Mouse (Mus musculus) spleen, embryonic (tissue): ENCODE measurements at regions not wholly inside any gene's neighbourhood (a gene's known extent, or its start where the extent isn't known, plus 50 kb on each side); places are given as distances from the start of the nearest gene placed in this dataset.

ENCODE experiments used
- CTCF ChIA-PET: fragments of 350-600 bp; sonication (Branson Sonifier 250); formaldehyde crosslinking; loops from one replicate; lab custom pipeline; 2022; lab: Charles Lee

DNA sequence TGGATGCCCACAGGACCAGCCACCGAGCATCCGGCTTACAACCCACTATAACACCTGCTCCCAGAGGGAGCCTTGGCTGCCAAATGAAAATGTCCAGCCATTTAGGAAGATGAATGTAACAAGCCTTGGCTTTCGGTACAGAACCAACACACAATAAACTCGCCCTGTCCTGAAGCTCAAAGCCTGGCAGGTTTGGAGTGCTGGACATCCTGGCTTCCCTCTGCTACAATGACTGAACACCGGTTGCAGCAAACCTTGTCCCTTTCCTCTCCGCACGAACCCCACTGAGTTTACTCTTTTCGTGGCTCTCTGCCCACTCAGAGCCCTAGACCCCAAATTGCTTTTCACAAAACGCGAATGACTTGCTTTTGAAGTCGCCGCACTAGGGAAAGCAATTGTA, 441.9 kb downstream of the Glrx3 start:
- CTCF ChIA-PET, result no interaction called here

- CTCF ChIA-PET, result no interaction called here
Measured at GRCm38 (mm10) chr7:137882876-137883275, 445.5 kb downstream of the Glrx3 start.

DNA sequence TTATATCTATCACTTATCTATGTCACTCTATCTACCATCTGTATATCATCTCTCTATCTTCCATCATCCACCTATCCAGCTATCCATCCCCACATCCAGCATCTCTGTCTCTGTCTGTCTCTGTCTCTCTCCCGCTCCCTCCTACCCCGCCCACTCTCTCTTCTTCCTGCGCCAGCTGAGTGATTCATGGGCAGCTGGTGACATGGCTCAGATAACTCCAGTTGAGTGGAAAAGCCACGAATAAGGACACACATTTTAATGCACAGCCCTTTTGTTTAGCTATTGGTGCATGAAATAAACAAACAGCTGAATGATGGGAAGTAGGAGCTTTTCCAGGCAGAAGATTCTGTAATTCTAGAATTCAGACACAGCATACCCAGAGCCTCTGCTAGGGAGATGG, 446.3 kb downstream of the Glrx3 start:
- CTCF ChIA-PET, result no interaction called here

DNA sequence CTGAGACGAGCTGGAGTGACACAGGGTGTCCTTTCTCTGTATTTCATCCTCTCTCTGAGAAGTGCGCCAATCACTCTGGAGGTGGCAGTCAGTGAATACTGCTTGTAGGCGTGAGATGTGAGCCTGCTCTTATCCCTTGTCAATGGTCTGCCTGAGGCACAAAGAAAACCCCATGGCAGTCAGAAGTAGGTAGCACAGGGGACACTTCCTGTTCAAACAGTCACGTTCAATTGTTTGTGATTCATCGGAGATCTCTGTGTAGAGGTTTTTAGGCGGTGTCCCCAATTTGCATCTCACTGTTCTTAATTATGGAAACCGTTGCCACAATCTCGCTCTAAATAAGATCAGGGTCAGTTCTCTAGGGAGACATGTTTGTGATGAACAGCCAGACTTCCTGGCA, 447.7 kb downstream of the Glrx3 start:
- CTCF ChIA-PET, result no interaction called here

DNA sequence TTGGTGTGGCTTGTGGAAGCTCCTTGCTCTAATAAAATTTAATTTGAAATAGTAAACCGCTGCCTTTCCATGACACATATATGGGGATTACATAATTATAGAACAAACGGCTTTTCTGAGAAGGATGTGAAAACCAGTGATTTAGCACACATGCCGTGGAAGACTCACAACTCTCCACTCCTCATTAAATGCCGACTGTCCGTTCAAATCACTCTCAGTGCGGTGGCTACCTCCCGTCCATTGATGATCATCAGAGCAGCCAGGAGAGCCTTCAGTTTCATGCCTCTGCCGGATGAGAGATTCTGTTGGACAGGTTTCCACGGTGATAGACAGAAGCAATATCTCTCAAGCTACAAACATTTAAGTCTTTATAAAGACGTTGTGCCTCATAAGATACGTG, 451.3 kb downstream of the Glrx3 start:
- CTCF ChIA-PET, result no interaction called here

DNA sequence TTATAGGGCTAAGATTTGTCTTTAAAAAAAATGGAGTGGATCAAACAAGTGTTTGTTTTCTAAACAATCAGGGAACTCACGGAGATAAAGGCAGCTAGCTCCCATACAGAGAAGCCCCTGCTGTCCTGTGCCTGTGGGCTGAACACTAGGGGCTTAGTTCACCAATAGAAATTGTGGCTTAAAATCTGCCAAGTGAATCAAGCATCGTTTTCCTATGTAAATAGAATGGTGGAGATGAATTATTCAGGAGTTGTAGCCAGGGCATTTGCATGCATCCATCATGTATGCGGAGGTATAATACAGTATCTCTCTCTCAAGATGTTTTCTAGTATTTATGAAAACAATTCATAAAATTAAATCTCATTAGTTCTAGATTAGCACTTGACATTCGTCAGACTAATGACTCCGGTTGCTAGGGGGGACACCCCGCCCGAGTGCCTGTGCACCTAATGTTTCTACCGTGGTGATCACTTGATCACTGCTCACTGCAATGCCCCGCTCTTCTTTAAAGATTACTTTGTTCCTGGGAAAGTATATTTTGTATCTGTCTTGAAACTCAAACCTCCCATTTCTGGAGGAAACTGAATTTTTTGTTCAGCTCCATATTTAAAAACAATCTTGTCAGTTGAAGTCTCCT, 469.1 kb downstream of the Glrx3 start:
- CTCF ChIA-PET, result no interaction called here

- CTCF ChIA-PET, result no interaction called here
Measured at GRCm38 (mm10) chr7:137909456-137909855, 472.0 kb downstream of the Glrx3 start.

DNA sequence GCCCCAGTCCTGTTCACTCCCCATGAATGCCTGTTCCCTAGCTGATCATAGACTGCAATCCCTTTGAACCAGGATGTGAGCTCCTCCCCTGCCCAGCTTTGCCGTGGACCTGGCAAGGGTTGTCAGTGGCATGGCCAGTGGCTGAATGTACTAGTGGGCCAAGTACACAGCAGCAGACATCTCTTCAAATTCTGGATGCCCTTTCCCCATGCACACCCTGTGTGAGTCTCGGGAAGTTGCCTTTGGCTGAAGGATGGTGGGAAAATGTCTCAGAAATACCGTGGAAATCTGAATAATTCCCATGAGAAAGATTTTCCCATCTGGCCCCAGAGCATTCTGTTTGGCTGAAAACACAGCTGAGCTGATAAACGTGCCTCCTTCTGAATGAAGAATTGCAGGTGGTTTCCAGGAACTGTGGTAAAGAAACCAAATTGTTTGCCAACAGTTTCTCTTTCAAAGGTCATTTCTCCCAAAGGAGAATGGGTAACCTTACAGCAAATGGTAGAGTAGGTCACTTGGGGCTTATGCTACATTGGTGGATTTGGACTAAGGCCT, 476.2 kb downstream of the Glrx3 start:
- CTCF ChIA-PET, result no interaction called here

DNA sequence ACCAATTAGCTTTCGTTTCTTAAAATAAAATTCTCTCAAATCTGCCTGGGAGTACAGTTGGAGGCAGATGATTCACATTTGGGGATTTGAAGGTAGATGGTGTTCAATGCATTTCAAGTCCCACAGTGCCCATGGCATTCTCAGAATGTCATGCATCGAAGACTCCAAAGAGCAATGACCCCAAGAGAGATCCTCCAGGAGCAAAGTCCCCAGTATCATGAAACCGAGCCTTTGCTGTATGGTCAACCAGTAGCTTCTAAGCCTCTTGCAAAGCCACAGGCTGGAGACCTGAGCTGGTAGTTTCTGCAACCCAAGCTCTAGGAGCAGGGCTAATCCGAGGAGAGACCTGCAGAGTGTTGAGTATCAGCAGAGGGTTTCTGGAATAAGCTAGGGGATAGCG, 477.1 kb downstream of the Glrx3 start:
- CTCF ChIA-PET, result no interaction called here

- CTCF ChIA-PET, result no interaction called here
Measured at GRCm38 (mm10) chr7:137916351-137916750, 478.9 kb downstream of the Glrx3 start.

DNA sequence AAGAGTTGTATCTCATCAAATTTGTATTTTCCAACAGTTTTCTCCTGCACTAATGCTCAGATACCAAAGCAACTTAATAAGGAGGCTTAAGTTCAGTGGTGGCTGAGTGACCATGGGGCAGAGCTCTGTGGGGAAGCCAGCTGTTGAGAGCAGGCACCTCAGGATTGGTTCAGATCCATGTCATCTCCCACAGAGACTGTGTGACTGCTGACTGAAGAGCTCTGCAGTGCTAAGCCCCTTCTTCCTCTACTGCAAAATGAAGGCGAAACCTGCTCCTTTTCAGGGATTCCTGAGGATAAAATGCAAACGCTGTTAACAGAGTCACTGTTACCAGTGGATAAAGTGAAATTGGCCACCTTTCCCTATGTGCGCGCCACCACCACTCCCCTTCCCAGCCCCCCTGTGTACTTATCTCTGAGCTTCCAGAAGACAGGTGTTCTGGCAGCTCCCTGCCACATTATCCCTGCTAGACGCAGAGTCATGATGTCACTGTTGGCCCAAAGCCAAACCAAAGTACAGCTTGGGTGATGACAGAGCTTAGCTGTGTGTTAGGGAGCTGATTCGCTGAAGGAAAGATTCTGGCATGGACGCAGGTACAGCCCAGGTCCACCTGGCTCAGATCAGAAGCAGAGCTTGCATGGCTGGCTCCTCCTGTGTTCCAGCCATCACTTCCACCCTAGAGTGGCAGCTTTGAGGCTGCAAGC, 472.9 kb downstream of the Tcerg1l start:
- CTCF ChIA-PET, result no interaction called here

DNA sequence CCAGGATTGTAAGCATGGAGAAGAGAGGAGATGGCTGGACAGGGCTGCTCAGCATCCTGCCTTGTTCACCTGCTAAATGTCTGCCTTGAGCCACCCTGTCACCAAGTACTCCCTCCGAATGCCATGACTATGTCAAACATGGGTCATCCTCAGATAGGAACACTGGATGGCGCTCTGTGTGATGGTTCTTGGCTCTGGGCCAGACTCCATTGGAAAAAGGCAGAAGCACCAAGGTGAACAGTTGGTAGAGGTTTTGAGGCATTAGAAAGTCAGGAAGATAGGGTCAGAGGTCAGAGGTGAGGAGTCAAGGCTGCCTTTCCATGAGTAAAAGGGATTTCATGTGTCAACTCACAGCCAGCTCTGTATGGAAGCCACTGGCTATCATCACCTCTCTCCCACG, 471.9 kb downstream of the Tcerg1l start:
- CTCF ChIA-PET, result no interaction called here

DNA sequence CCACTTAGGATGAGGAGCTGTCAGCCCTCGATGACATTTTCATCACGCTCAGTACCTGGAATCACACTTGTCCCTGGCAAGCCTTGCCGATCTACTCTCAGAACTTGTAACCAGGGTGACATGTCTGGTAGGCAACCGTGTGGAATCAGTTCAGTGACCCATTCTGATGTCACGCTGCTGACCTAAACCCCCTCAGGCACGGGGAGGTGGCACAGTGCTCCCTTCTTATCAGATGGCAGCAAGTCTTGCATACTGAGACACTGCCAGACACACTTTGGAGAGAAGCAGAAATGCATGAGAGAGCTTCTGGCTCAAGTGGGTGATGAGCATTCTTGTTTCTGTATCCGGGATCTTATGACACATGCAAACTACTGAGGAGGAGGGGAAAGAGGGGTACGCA, 470.2 kb downstream of the Tcerg1l start:
- CTCF ChIA-PET, result no interaction called here

DNA sequence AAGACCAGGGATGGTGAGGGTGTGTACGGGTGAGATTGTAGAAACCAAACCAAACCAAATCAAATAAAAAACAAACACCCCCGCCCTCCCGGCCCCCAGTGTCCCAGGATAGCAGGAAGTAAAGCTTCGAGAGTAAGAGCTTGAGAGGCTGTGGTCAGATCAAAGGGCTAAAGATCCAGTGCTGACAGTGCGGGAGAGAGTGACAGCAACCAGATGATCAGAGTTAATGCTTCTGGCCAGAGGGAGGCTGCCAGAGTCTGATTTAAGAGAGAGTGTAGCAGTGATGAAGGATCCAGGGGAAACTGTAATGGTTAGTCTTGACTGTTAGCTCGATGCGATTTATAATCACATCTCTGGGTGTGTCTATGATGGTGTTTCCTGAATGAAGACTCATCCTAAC, 467.3 kb downstream of the Tcerg1l start:
- CTCF ChIA-PET, result no interaction called here

DNA sequence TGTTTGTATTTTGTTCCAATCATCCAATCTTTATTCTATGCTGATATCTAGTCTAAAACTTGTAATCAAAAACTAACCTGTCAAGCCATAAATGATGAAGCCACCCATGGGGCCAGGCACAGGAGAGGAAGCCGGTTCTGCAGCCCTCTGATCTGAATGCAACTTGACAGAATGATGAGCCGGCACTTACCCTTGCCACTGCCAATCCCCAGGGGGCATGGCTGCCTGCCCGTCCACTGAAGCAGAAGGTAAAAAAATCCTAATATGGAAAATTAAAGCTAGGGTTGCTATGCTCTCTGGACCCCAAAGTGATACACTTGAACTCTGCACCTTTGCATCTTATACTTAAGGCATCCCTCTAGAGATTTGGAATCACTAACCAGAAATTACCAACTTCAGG, 461.6 kb downstream of the Tcerg1l start:
- CTCF ChIA-PET, result no interaction called here

GRCm38 (mm10) chr7:137939116-137939515, 458.4 kb downstream of the Tcerg1l start:
- CTCF ChIA-PET, result no interaction called here

- CTCF ChIA-PET, result interaction anchor here (0.8 kb wide), 1 partner anchor 560 kb away, joined by 11 read pairs; no protein-coding TSS in a partner anchor
Measured at GRCm38 (mm10) chr7:137940084-137940483, 457.4 kb downstream of the Tcerg1l start.

DNA sequence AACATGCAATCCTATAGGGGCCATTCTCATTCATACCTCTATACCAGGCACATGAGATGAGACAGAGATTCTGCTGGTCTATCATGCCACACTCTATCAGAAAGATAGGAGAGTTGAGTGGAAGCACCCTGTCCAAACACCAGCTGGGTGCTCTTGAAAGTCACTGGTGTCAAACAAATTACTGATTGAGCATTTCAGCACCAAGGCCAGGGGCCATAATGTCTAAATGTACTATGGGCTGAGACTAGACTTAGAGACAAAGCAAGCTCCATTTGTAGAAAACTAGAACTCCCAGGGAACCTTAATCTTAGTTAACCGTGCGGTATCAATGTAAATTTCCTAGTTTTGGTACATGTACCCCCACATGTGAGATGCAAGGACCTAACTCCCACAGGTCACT, 452.5 kb downstream of the Tcerg1l start:
- CTCF ChIA-PET, result no interaction called here

DNA sequence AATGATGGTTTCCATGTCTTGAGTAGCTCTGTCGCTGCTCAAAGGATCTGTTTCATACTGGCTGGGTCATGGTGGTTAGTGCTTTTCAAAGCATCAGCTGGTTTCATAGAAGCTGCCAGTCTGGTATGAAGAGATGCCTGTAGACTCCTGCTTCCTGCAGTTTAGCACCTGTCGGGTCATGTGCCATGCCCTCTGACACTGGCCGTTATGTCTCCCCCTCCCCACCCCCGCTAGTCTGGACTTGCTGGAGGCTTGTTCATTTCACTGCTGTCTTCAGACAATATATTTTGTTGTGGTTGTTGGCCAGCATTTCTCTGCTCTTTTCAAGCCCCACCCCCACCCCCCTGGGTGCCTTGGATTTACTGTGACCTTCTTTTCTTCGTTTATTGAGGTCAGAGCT, 450.1 kb downstream of the Tcerg1l start:
- CTCF ChIA-PET, result no interaction called here

GRCm38 (mm10) chr7:137957354-137957753, 440.2 kb downstream of the Tcerg1l start:
- CTCF ChIA-PET, result no interaction called here

- CTCF ChIA-PET, result no interaction called here
Measured at GRCm38 (mm10) chr7:137957848-137958247, 439.7 kb downstream of the Tcerg1l start.

GRCm38 (mm10) chr7:137963470-137964095, 433.9 kb downstream of the Tcerg1l start:
- CTCF ChIA-PET, result no interaction called here

DNA sequence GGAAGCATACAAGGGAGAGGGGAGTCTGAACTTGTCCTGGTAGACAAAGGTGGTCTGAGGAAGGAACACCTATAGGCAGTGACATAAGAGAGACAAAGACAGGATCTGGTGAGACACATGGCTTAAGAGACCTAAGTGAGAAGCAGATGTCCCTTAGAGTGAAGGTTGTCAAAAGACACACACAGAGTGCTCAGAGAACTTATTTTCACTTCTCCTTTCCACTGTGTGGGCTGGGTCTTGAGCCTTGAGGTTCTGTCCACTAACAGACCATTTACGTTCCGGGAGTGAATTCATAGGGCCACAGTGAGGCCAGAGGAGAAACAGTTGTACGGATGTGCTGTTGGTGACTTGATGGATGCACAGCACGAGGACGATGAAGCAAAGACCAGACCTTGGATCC, 422.8 kb downstream of the Tcerg1l start:
- CTCF ChIA-PET, result no interaction called here
